Mouse (Mus musculus) hindbrain, embryonic 16.5 days (tissue): ENCODE measurements at regions not wholly inside any gene's neighbourhood (a gene's known extent, or its start where the extent isn't known, plus 50 kb on each side); places are given as distances from the start of the nearest gene placed in this dataset.

Experiments
- ATAC-seq: fragments of 200-750 bp; cut with Nextera tagmentation; 2 replicates; pipeline ENCODE4 v1.8.0; 2017; ENCODE audit warnings: moderate TSS enrichment, moderate library complexity
- H3K27ac ChIP-seq: fragments of 300-500 bp; sonication (generic); 2 replicates; pipeline ENCODE4 v1.5.1; 2014; ENCODE audit warnings: low read depth, mild to moderate bottlenecking, control low read depth, low read length, moderate library complexity
- H3K27me3 ChIP-seq: fragments of 300-500 bp; sonication (generic); replicated peaks from 2 replicates; pipeline ENCODE4 v1.6.1; 2014; ENCODE audit warnings: low read length; ENCODE audit not compliant: control insufficient read depth, insufficient read depth
- H3K36me3 ChIP-seq: fragments of 300-500 bp; sonication (generic); 2 replicates; pipeline ENCODE4 v1.6.1; 2014; ENCODE audit warnings: mild to moderate bottlenecking, low read length, moderate library complexity, mixed read lengths; ENCODE audit not compliant: control insufficient read depth, insufficient read depth
- H3K4me1 ChIP-seq: fragments of 300-500 bp; sonication (generic); 2 replicates; pipeline ENCODE4 v1.6.1; 2014; ENCODE audit warnings: low read depth, low read length; ENCODE audit not compliant: control insufficient read depth, insufficient read depth
- H3K4me2 ChIP-seq: fragments of 300-500 bp; sonication (generic); 2 replicates; pipeline ENCODE4 v1.6.1; 2014; ENCODE audit warnings: mild to moderate bottlenecking, low read length, control low read depth, moderate library complexity
- H3K4me3 ChIP-seq: fragments of 300-500 bp; sonication (generic); 2 replicates; pipeline ENCODE4 v1.5.1; 2014; ENCODE audit warnings: mild to moderate bottlenecking, low read length, control low read depth, moderate library complexity
- H3K9ac ChIP-seq: fragments of 300-500 bp; sonication (generic); 2 replicates; pipeline ENCODE4 v1.6.1; 2014; ENCODE audit warnings: low read depth, mild to moderate bottlenecking, control low read depth, low read length, moderate library complexity
- H3K9me3 ChIP-seq: fragments of 300-500 bp; sonication (generic); 2 replicates; pipeline ENCODE4 v1.6.1; 2014; ENCODE audit warnings: mild to moderate bottlenecking, low read length, moderate library complexity; ENCODE audit not compliant: control insufficient read depth
- WGBS: fragments of 180-500 bp; shearing (Covaris S2); extraction: QIAGEN DNeasy Blood & Tissue Kit; methylation state at CpG from one replicate; pipeline ENCODE4 v1.1.7; 2014; 5-methylcytosine and 5-hydroxymethylcytosine counted together

DNA sequence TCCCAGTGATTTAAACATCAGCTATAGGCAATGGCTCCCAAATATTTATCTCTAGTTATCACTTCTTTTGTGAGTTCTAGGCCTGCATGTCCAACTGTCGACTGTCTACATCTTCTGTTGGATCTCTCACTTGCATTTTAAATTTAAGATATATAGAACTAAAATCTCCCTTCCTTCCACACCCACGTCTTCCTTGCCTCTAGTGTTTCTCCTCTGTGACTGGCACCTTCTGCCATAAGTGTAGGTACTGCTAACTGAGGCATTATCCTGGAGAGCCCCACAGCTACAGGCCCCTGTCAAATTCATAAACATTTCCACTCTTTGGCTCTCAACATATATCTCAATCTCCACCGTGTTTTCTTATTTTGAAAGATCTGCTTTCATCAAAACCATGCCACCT is 575.0 kb downstream of the Bcl11a start:
- H3K36me3 ChIP-seq, result no peaks in the 10 kb centered on the region
- no peak overlapping the region for H3K9ac ChIP-seq
- no peak overlapping the region for H3K4me2 ChIP-seq
- H3K27ac ChIP-seq, result no peak overlapping the region
- WGBS, result 86% methylated on average over 3 of the region's 3 CpGs
- H3K4me3 ChIP-seq, result no peak overlapping the region
- no peaks in the 10 kb centered on the region for H3K27me3 ChIP-seq
- ATAC-seq, result no peak
- H3K4me1 ChIP-seq, result no peaks in the 10 kb centered on the region
- no peaks in the 10 kb centered on the region for H3K9me3 ChIP-seq

DNA sequence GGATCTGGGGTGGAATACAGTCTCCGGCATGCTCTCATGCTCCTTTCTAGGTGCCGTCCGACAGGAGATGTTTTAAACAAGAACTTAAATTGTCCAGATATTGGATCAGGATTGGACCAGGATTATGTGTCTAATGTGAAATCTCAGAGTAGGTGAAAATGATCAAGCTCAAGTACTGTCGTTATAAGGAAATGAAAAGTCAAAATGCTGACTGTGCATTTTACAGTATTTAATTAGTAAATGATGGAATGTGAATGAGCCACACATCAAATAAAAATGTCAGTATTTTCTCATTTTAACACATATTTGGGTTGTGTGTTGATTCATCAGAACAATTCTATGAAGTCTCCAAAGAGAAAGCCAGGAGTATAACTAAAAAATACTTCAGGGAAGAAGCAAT is 586.2 kb downstream of the Bcl11a start:
- Histone ChIP-seq H3K27ac (no peak overlapping the region), H3K4me2 (no peak overlapping the region), H3K9ac (no peak overlapping the region), H3K27me3 (no peaks in the 10 kb centered on the region), H3K4me1 (no peaks in the 10 kb centered on the region), H3K36me3 (no peaks in the 10 kb centered on the region), H3K4me3 (no peak overlapping the region), H3K9me3 (no peaks in the 10 kb centered on the region)
- no peak for ATAC-seq
- 90% methylated on average over 4 of the region's 4 CpGs for WGBS

DNA sequence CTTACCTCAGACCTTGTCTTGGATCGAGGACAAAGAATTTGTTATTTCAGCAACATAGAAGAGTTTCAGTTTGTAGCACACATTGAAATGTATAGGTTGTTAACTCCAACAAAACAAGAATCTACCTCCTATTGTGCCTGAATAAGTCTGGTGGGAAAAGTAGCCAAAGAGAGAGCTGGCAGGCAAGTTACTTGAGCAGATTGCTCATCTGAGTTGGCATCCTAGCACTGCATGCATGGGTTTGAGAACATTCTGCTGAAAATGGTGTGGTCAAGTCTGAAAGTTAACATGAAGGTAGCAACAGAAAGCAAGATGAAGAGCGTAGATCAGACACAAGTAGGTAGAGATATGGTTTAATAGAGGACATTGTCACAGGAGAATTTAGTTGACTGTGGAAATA is 587.5 kb downstream of the Bcl11a start:
- H3K4me2 ChIP-seq, result no peak overlapping the region
- no peak overlapping the region for H3K9ac ChIP-seq
- H3K4me1 ChIP-seq, result no peaks in the 10 kb centered on the region
- WGBS, result 94% methylated on average over 2 of the region's 2 CpGs
- H3K27ac ChIP-seq, result no peak overlapping the region
- H3K36me3 ChIP-seq, result no peaks in the 10 kb centered on the region
- no peak for ATAC-seq
- no peak overlapping the region for H3K4me3 ChIP-seq
- H3K27me3 ChIP-seq, result no peaks in the 10 kb centered on the region
- H3K9me3 ChIP-seq, result no peaks in the 10 kb centered on the region

DNA sequence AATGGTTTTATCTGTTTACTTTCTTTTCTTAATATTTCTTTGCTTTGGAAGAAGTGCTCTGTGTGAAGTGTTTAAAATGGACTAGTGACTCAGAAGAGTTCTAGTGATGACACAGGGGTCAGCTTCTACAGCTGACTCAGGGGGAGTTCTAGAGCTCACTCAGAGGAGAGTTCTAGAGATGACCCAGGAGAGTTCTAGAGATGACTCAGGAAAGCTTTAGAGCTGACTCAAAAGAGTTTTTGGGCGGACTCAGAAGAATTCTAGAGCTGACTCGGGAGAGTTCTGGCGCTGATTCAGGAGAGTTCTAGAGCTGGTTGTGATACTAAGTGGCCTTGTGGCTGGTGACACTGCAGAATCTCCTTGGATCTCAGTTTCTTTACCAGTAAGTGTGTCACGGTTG is 593.8 kb downstream of the Bcl11a start:
- H3K4me3 ChIP-seq, result no peak overlapping the region
- 89% methylated on average over 4 of the region's 4 CpGs for WGBS
- H3K4me2 ChIP-seq, result no peak overlapping the region
- no peak for ATAC-seq
- H3K27ac ChIP-seq, result no peak overlapping the region
- no peaks in the 10 kb centered on the region for H3K36me3 ChIP-seq
- H3K27me3 ChIP-seq, result no peaks in the 10 kb centered on the region
- H3K9ac ChIP-seq, result no peak overlapping the region
- H3K9me3 ChIP-seq, result no peaks in the 10 kb centered on the region
- no peaks in the 10 kb centered on the region for H3K4me1 ChIP-seq

DNA sequence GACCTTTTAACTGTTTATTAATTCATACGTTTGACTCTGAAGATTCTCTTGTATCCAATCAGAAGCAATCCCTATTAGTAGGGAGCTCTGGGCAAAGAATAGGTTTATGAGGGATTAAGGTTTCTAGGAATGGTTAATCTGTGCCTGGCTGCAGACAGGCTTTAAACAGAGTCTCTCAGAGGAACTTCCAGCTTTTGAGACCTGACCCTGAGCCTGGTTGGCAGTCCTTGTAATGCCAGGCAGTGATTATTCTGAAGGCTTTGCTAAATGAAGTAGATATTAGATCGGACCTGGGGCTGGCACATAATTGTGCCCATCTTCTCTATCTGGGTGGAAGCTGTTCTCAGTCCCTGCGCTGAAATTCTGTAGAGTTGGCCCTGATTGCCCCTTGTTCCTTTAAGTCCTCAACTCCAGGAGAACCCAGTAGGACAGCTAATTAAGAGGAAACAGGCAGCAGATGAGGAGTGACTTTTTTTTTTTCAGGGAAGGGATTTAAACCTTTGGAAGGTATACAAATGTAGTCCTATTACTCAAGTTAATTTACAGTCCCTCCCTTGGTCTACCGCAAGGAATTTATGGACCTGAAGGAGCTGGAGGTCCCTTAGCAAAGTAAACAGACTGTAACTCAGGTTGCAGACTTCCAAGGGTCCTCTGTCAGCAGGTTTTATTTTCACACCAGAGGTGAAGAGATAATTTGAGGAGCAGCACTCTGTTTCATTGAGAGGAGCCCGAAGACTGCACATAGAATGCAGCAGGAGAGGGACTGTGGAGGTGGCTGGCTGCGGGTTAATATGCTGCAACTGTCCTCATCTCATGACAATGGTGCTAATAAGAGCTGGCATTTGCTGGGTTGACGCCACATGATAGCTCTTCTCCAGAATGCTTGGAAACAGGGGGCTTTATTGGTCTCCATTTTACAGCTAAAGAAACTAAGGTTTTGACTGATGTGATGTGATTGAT is 595.7 kb downstream of the Bcl11a start:
- H3K9me3 ChIP-seq, result no peaks in the 10 kb centered on the region
- H3K27me3 ChIP-seq, result no peaks in the 10 kb centered on the region
- 85% methylated on average over 7 of the region's 7 CpGs for WGBS
- no peak overlapping the region for H3K4me3 ChIP-seq
- H3K27ac ChIP-seq, result no peak overlapping the region
- H3K4me2 ChIP-seq, result no peak overlapping the region
- no peaks in the 10 kb centered on the region for H3K36me3 ChIP-seq
- no peaks in the 10 kb centered on the region for H3K4me1 ChIP-seq
- ATAC-seq, result no peak
- H3K9ac ChIP-seq, result no peak overlapping the region

DNA sequence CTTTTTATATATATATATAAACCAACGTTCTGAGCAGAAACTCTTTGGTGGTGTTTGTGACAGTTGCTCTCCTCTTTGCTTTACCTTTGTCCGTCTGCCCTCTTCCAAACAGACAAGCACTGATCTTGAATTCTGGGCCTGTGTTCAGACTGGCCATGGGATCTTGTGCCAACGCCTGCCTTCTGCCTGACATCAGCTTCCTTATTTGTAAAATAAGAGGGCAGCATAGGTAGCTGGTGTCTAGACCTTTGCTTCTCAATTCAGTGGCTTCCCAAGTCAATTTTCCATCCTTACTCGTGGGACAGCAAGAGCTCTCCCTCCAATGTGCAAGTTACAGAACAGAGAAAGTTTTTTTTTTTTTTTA is 596.3 kb downstream of the Bcl11a start:
- no peak for ATAC-seq
- Histone ChIP-seq H3K9me3 (no peaks in the 10 kb centered on the region), H3K4me2 (no peak overlapping the region), H3K9ac (no peak overlapping the region), H3K4me1 (no peaks in the 10 kb centered on the region), H3K27ac (no peak overlapping the region), H3K27me3 (no peaks in the 10 kb centered on the region), H3K36me3 (no peaks in the 10 kb centered on the region), H3K4me3 (no peak overlapping the region)
- WGBS, result 70% methylated on average over 4 of the region's 4 CpGs

DNA sequence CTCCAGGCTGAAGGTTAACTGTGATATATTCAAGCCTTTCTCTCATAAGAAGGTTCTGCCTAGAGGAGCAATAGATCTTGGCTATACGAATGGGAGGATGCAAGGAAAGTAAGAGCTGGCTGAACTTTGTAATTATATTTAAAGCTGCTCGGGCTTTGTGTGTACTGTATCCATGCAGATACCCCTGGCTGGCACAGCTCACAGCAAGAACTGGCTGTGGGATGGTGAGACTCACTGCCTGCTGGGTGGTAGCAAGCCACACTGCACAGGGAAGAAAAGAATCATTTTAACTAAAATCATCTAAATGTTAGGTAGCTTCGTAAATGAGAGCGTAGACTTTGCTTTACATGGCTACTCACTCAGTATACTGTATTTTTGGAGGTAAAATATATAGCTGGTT is 599.2 kb downstream of the Bcl11a start:
- 91% methylated on average over 4 of the region's 4 CpGs for WGBS

DNA sequence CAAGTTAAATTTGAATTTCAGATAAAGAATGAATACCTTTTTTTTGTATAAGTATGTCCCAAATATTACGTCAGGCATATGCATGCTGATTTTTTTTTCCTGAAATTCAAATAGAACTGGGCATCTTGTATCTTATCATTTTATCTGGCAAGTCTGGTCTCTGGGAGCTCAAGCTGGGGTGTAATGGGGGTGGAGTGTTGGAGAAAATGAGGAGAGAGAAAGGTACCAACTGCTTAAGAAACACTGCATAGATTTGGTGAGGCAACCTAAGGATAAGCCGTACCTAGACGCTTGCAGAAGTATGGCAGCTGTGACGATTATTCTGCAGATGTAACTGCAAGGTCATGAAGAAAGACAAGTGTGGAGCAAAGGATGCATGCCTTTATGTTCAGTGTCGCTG is 601.7 kb downstream of the Bcl11a start:
- no peak for ATAC-seq
- Histone ChIP-seq H3K4me3 (no peak overlapping the region), H3K4me2 (no peak overlapping the region), H3K9ac (no peak overlapping the region), H3K9me3 (no peaks in the 10 kb centered on the region), H3K36me3 (no peaks in the 10 kb centered on the region), H3K27me3 (no peaks in the 10 kb centered on the region), H3K27ac (no peak overlapping the region), H3K4me1 (no peaks in the 10 kb centered on the region)
- WGBS, result 92% methylated on average over 5 of the region's 5 CpGs

More for the DNA sequence above, 599.2 kb downstream of the Bcl11a start:
- Histone ChIP-seq H3K4me3 (no peak overlapping the region), H3K27me3 (no peaks in the 10 kb centered on the region), H3K4me1 (no peaks in the 10 kb centered on the region), H3K9me3 (no peaks in the 10 kb centered on the region), H3K36me3 (no peaks in the 10 kb centered on the region), H3K9ac (no peak overlapping the region), H3K4me2 (no peak overlapping the region), H3K27ac (no peak overlapping the region)
- ATAC-seq, result no peak

DNA sequence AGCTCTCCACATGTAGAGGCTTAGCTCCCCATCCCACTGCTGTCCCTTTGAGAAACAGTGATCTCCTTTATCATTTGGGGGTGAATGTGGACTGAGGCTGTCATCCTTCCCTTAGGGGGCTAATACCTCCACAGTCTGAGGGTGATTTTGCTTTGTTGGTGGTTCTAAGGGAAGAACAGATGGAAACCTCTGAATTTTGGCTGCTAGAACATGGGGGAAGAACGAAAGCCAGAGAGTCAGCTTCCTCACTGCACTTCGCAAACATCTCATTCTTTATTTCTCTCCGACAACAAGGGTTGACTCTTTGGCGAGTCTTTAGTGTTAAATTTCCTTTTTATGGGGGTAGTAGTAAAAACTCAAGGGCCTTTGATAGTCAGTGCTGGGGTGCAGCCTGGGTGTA is 604.6 kb downstream of the Bcl11a start:
- H3K27me3 ChIP-seq, result no peaks in the 10 kb centered on the region
- H3K9me3 ChIP-seq, result no peaks in the 10 kb centered on the region
- H3K4me3 ChIP-seq, result no peak overlapping the region
- H3K36me3 ChIP-seq, result no peaks in the 10 kb centered on the region
- no peak overlapping the region for H3K27ac ChIP-seq
- WGBS, result 89% methylated on average over 4 of the region's 4 CpGs
- H3K4me2 ChIP-seq, result no peak overlapping the region
- H3K9ac ChIP-seq, result no peak overlapping the region
- ATAC-seq, result no peak
- no peaks in the 10 kb centered on the region for H3K4me1 ChIP-seq
